Mouse (Mus musculus) cortical plate, adult 2 months (tissue): ENCODE data around the gene Adam22.

Source experiments
- CTCF ChIP-seq: fragments of 200-500 bp; IDR thresholded peaks from 2 replicates; pipeline ENCODE4 v1.5.1; 2011; ENCODE audit warnings: mild to moderate bottlenecking, control low read depth, low read length; ENCODE audit not compliant: insufficient read depth; ENCODE audit errors: extremely low read depth
- POLR2A ChIP-seq: fragments of 200-500 bp; IDR thresholded peaks from 2 replicates; pipeline ENCODE4 v1.6.1; 2011; ENCODE audit warnings: mild to moderate bottlenecking, low read length, control low read depth; ENCODE audit not compliant: insufficient read depth; ENCODE audit errors: extremely low read depth

- TF ChIP-seq POLR2A (no peak), CTCF (no peak)
These were observed 125.3 kb downstream of the Adam22 start for GRCm38 (mm10) chr5:8242660-8243059.
